Mouse (Mus musculus) CH12.LX (cell line): ENCODE data around the gene Slc30a6. TPM values are rescaled to one million over a fixed set of nuclear protein-coding genes. Genes with fewer than 3 reads are reported as not detected.
"Not testable (repeated sequence)": the region's sequence is repeated elsewhere in the genome, so short reads cannot be mapped to it uniquely, and the experiment has no call there.

Source experiments
- DNase-seq: peaks from one replicate; pipeline ENCODE4 v3.0.0-alpha.2; 2013; ENCODE audit errors: extremely low read depth
- H3K27ac ChIP-seq: 2 replicates; pipeline ENCODE4 v1.5.1; 2012; ENCODE audit warnings: low read depth, mild to moderate bottlenecking, control low read depth, moderate library complexity; ENCODE audit not compliant: insufficient read depth
- H3K27me3 ChIP-seq: replicated peaks from 2 replicates; pipeline ENCODE3; 2012; ENCODE audit warnings: inconsistent platforms
- H3K36me3 ChIP-seq, 2 experiments: replicated peaks in 1 of 2; 2 replicates each; pipeline versions ENCODE3 to v1.6.1; 2012; ENCODE audit warnings: inconsistent platforms in 1 of 2, low read length in 1 of 2, mild to moderate bottlenecking in 1 of 2, mixed read lengths in 1 of 2, moderate library complexity in 1 of 2; ENCODE audit not compliant: control insufficient read depth in 1 of 2, insufficient read depth in 1 of 2
- H3K4me1 ChIP-seq, 2 experiments: 2 replicates each; pipeline ENCODE4 v1.6.1; 2012; ENCODE audit warnings: inconsistent platforms in 1 of 2, moderate library complexity in 1 of 2; ENCODE audit not compliant: insufficient read depth in 2 of 2, control insufficient read depth in 1 of 2
- H3K4me2 ChIP-seq: 2 replicates; pipeline ENCODE4 v1.6.1; 2012; ENCODE audit warnings: low read depth, mild to moderate bottlenecking, control low read depth; ENCODE audit not compliant: poor library complexity, insufficient read depth, severe bottlenecking
- H3K4me3 ChIP-seq, 3 experiments: fragments of 150-350 bp in 1 of 3; sonication (generic) in 1 of 3; replicated peaks in 1 of 3; 2 replicates each; pipeline versions ENCODE3 to v1.5.1; 2011 to 2012; ENCODE audit warnings: low read depth in 2 of 3, low read length in 2 of 3, mild to moderate bottlenecking in 2 of 3, moderate library complexity in 2 of 3, control low read depth in 1 of 3, improper control_type of control experiment in 1 of 3, inconsistent platforms in 1 of 3, mixed read lengths in 1 of 3; ENCODE audit not compliant: poor library complexity in 1 of 3
- H3K79me2 ChIP-seq: replicated peaks from 2 replicates; pipeline ENCODE4 v1.6.1; 2012; ENCODE audit warnings: mild to moderate bottlenecking, moderate library complexity; ENCODE audit not compliant: control insufficient read depth, poor library complexity, insufficient read depth, severe bottlenecking; ENCODE audit errors: extremely low read depth
- H3K9ac ChIP-seq: 2 replicates; pipeline ENCODE4 v1.6.1; 2012; ENCODE audit warnings: low read depth, mild to moderate bottlenecking, control low read depth, moderate library complexity; ENCODE audit not compliant: insufficient read depth
- H3K9me3 ChIP-seq: replicated peaks from 2 replicates; pipeline ENCODE3; 2012; ENCODE audit warnings: low read length, inconsistent platforms, mixed read lengths
- MEF2A ChIP-seq: IDR thresholded peaks from 2 replicates; pipeline ENCODE4 v1.6.1; 2014; ENCODE audit warnings: low read depth, mild to moderate bottlenecking, inconsistent platforms, low read length, improper control_type of control experiment, borderline replicate concordance
- dilution Hi-C: fragments of 300-500 bp; cut with MboI; formaldehyde crosslinking; loops from 2 replicates; pipeline ENCODE4 v1.14.3; 2020; ENCODE audit warnings: low sequenced_read_pairs; ENCODE audit not compliant: extremely low pct_unique_long_range_greater_than_20kb, extremely low pct_ligation_motif_present
- in situ Hi-C: fragments of 300-500 bp; cut with MboI; formaldehyde crosslinking; loops from 3 replicates; pipeline ENCODE4 v1.14.3; 2019; ENCODE audit warnings: low sequenced_read_pairs, low pct_ligation_motif_present, low pct_unique_long_range_greater_than_20kb, mixed read lengths
- polyA plus RNA-seq: library from polyadenylated mRNA; unstranded; fragments of >175 nt; gene quantifications from 2 replicates; pipeline ENCODE4 v1.2.1, GENCODE M21; 2012; ENCODE audit warnings: low read depth; ENCODE audit not compliant: insufficient read length
- total RNA-seq, 2 experiments: library from RNA; depleted of rRNA; stranded (reverse); fragments of 300-350 nt in 1 of 2; fragments of >200 nt in 1 of 2; gene quantifications; 2 replicates each; pipeline ENCODE4 v1.2.3; 2012 to 2014

Slc30a6 gene
- total and polyA plus RNA-seq, 3 experiments, result 16.8 to 27.2 (median 19.7) TPM

GRCm38 (mm10) chr17:74463510-74463909 lies 68.1 kb downstream of the Slc30a6 start:
- Histone ChIP-seq H3K36me3 (no peaks in the 10 kb centered on the region), H3K4me1 (peaks cover 0 to 2% of the 10 kb centered on the region in 2 experiments; a peak in 1 of 4 replicates), H3K4me3 (no peak overlapping the region), H3K27me3 (no peaks in the 10 kb centered on the region), H3K9me3 (no peaks in the 10 kb centered on the region), H3K4me2 (no peak overlapping the region), H3K9ac (no peak overlapping the region), H3K79me2 (no peaks in the 10 kb centered on the region), H3K27ac (no peak overlapping the region)
- in situ Hi-C loops (no loop called here), dilution Hi-C loops (no loop called here)
- TF ChIP-seq MEF2A, result no peak
- DNase-seq, result no peak

DNA sequence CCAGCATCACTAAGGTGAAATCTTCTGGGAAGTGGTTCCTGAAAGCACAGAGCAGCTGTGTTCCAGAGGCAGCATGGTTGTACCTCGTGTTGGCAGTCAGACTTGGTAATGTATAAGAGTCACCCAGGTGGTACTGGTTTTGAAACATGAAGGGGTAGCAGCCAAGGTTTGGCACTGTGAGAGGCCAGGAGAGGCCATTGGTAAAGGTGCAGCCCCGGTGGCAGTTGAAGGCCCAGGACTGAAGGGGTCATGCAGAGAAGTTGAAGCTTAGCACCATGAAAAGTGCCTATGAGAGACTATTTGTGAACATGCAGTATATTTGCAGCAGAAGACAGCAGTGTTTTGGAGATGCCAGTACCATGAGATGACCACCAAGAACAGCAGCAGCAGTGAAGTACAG lies 72.6 kb downstream of the Slc30a6 start:
- in situ Hi-C loops, H3K9me3 ChIP-seq, H3K36me3 ChIP-seq, H3K4me1 ChIP-seq, H3K27me3 ChIP-seq, H3K9ac ChIP-seq, DNase-seq, dilution Hi-C loops, H3K4me2 ChIP-seq, H3K27ac ChIP-seq, H3K79me2 ChIP-seq, H3K4me3 ChIP-seq: not testable (repeated sequence)

- dilution Hi-C loops, H3K9me3 ChIP-seq, H3K27me3 ChIP-seq, DNase-seq, H3K79me2 ChIP-seq, H3K9ac ChIP-seq, H3K4me3 ChIP-seq, H3K4me1 ChIP-seq, in situ Hi-C loops, H3K27ac ChIP-seq, H3K36me3 ChIP-seq, H3K4me2 ChIP-seq: not testable (repeated sequence)
Measured at GRCm38 (mm10) chr17:74470133-74470532, 74.7 kb downstream of the Slc30a6 start.

Other genes with a start within 250 kb of the Slc30a6 start
- 47.7 and 64.8 TPM in 2 replicates for gene Memo1, start 100.1 kb upstream of the Slc30a6 start, total RNA-seq (2012; rRNA removed)
- gene Memo1, start 100.1 kb upstream of the Slc30a6 start, total RNA-seq (2014; rRNA removed), result 133 and 160 TPM in 2 replicates
- gene Memo1, start 100.1 kb upstream of the Slc30a6 start, polyA plus RNA-seq, result 76.4 and 83.7 TPM in 2 replicates
- 66.7 and 87.4 TPM in 2 replicates for gene Dpy30, start 71.7 kb upstream of the Slc30a6 start, total RNA-seq (2012; rRNA removed)
- gene Dpy30, start 71.7 kb upstream of the Slc30a6 start, total RNA-seq (2014; rRNA removed), result 156 and 170 TPM in 2 replicates
- 184 and 244 TPM in 2 replicates for gene Dpy30, start 71.7 kb upstream of the Slc30a6 start, polyA plus RNA-seq
- 15.0 and 17.3 TPM in 2 replicates for gene Spast, start 56.6 kb upstream of the Slc30a6 start, total RNA-seq (2012; rRNA removed)
- 26.8 and 30.8 TPM in 2 replicates for gene Spast, start 56.6 kb upstream of the Slc30a6 start, total RNA-seq (2014; rRNA removed)
- gene Spast, start 56.6 kb upstream of the Slc30a6 start, polyA plus RNA-seq, result 19.5 and 21.7 TPM in 2 replicates
- gene Nlrc4, start 63.5 kb downstream of the Slc30a6 start, total RNA-seq (2012; rRNA removed), result 1.9 and 2.0 TPM in 2 replicates
- gene Nlrc4, start 63.5 kb downstream of the Slc30a6 start, total RNA-seq (2014; rRNA removed), result 3.3 and 4.3 TPM in 2 replicates
- gene Nlrc4, start 63.5 kb downstream of the Slc30a6 start, polyA plus RNA-seq, result 5.9 and 6.0 TPM in 2 replicates
- 28.9 and 32.9 TPM in 2 replicates for gene Yipf4, start 93.9 kb downstream of the Slc30a6 start, total RNA-seq (2012; rRNA removed)
- gene Yipf4, start 93.9 kb downstream of the Slc30a6 start, total RNA-seq (2014; rRNA removed), result 77.7 and 81.3 TPM in 2 replicates
- gene Yipf4, start 93.9 kb downstream of the Slc30a6 start, polyA plus RNA-seq, result 41.6 and 42.8 TPM in 2 replicates
- 57.2 and 65.6 TPM in 2 replicates for gene Birc6, start 132.7 kb downstream of the Slc30a6 start, total RNA-seq (2012; rRNA removed)
- gene Birc6, start 132.7 kb downstream of the Slc30a6 start, total RNA-seq (2014; rRNA removed), result 45.3 and 55.5 TPM in 2 replicates
- 61.3 and 78.7 TPM in 2 replicates for gene Birc6, start 132.7 kb downstream of the Slc30a6 start, polyA plus RNA-seq